Mouse (Mus musculus) midbrain, embryonic 11.5 days (tissue): ENCODE measurements around the gene Cnot4. TPM values are rescaled to one million over a fixed set of nuclear protein-coding genes. Genes with fewer than 3 reads are reported as not detected.
"Not testable (repeated sequence)": the region's sequence is repeated elsewhere in the genome, so short reads cannot be mapped to it uniquely, and the experiment has no call there.

Experiments used
- ATAC-seq: fragments of 200-750 bp; cut with Nextera tagmentation; 2 replicates; pipeline ENCODE4 v1.8.0; 2017; ENCODE audit warnings: moderate TSS enrichment, moderate library complexity; ENCODE audit not compliant: low FRiP score
- DNase-seq: peaks from one replicate; pipeline ENCODE4 v3.0.0; 2015; ENCODE audit warnings: low spot score; ENCODE audit errors: missing footprints
- H3K27ac ChIP-seq: fragments of 300-500 bp; sonication (generic); 2 replicates; pipeline ENCODE4 v1.5.1; 2014; ENCODE audit warnings: low read depth, low read length
- H3K27me3 ChIP-seq: fragments of 300-500 bp; sonication (generic); 2 replicates; pipeline ENCODE4 v1.6.1; 2014; ENCODE audit warnings: mild to moderate bottlenecking, low read length, moderate library complexity, mixed read lengths; ENCODE audit not compliant: control insufficient read depth, insufficient read depth
- H3K36me3 ChIP-seq: fragments of 300-500 bp; sonication (generic); 2 replicates; pipeline ENCODE4 v1.6.1; 2014; ENCODE audit warnings: mild to moderate bottlenecking, low read length, moderate library complexity, mixed read lengths; ENCODE audit not compliant: control insufficient read depth, insufficient read depth
- H3K4me1 ChIP-seq: fragments of 300-500 bp; sonication (generic); 2 replicates; pipeline ENCODE4 v1.6.1; 2014; ENCODE audit warnings: low read length; ENCODE audit not compliant: control insufficient read depth, insufficient read depth
- H3K4me2 ChIP-seq: fragments of 300-500 bp; sonication (generic); 2 replicates; pipeline ENCODE4 v1.6.1; 2014; ENCODE audit warnings: mild to moderate bottlenecking, moderate library complexity
- H3K4me3 ChIP-seq: fragments of 300-500 bp; sonication (generic); 2 replicates; pipeline ENCODE4 v1.5.1; 2014; ENCODE audit warnings: low read depth, low read length
- H3K9ac ChIP-seq: fragments of 300-500 bp; sonication (generic); 2 replicates; pipeline ENCODE4 v1.6.1; 2014; ENCODE audit warnings: low read length
- H3K9me3 ChIP-seq: fragments of 300-500 bp; sonication (generic); 2 replicates; pipeline ENCODE4 v1.6.1; 2016; ENCODE audit warnings: low read length; ENCODE audit not compliant: control insufficient read depth
- WGBS: fragments of 180-500 bp; shearing (Covaris S2); extraction: QIAGEN DNeasy Blood & Tissue Kit; methylation state at CpG from one replicate; pipeline ENCODE4 v1.1.7; 2014; 5-methylcytosine and 5-hydroxymethylcytosine counted together
- polyA plus RNA-seq: library from polyadenylated mRNA; unstranded; fragments of >200 nt; fragmentation: Nextera tagmentation; extraction: Ambion mirVana; gene quantifications from 2 replicates; pipeline ENCODE4 v1.2.1, GENCODE M21; 2014

The Cnot4 gene
- 33.8 and 38.5 TPM in 2 replicates for polyA plus RNA-seq

DNA sequence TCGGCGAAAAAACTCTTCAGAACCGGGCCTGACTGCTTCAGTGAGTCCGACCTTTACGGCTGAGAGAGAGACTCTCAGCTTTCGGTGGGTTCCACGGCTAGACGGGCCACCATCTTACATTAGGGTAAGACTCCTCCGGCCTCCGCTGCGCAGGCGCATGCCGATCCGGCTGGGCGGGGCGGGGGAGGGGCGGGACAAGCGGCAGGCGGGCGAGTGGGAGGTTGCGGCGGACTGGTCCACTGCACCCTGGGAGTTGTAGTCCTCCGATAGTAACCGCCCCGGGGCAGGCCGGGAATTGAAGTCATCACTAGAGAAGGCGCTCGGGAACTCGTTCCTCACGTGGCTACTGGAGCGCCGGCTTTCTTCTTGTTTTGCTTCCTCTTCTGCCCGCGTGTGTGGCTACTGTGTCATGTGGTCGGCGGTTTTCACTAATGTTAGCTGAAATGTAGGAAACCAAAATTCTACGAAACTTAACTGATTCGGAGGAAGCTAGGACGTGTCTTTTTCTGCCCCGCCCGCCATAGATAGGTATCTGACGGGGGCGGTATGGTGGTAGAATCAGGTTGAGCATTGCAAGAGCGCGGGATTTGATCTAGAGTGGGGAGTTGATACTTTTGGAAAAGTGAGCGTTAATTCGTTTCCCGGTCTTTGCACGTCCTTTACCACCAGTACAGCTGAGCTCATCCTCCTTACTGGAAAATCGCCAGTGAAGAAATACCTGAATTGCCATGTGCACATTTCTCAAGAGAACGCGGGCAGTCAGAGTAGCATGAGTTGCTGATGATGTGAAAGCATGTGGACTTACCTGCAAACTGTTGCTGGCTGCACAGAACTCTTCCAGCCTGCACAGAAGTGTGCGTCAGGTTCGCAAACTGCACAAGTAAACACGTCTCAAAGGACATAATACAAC, at the start of gene Cnot4:
TSS of gene Cnot4 (minus strand) at position 146 of the 910 bp plus-strand sequence.
- Histone ChIP-seq H3K4me2 (peak within 1 kb of the TSS; percentile 86), H3K27me3 (no peaks in the 10 kb centered on the region), H3K27ac (peak within 1 kb of the TSS; percentile 69), H3K4me3 (peak within 1 kb of the TSS; percentile 78), H3K36me3 (no peaks in the 10 kb centered on the region), H3K9ac (peak within 1 kb of the TSS; percentile 86), H3K9me3 (no peaks in the 10 kb centered on the region), H3K4me1 (peaks cover 8% of the 10 kb centered on the region)
- DNase-seq (peak; percentile 99), ATAC-seq (peak; percentile 99)
- under 1% methylated on average over 55 of the region's 55 CpGs for WGBS

DNA sequence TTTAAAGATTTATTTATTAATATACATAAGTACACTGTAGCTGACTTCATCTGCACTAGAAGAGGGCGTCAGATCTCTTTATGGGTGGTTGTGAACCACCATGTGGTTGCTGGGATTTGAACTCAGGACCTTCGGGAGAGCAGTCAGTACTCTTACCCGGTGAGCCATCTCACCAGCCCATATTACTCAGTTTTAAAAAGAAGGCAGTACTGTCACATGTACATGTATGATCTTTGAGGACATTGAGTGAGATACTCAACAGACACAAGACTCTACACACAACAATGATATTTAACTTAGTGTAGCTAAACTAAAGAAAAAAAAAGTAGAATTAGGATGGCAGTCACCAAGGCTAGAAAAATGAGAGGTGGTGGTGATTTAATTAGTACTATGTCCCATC, 45.8 kb upstream of the Cnot4 start:
- 95% methylated on average over 3 of the region's 3 CpGs for WGBS
- not testable (repeated sequence) for H3K9ac ChIP-seq, H3K4me1 ChIP-seq, H3K27me3 ChIP-seq, H3K27ac ChIP-seq, DNase-seq, H3K36me3 ChIP-seq, H3K4me2 ChIP-seq, H3K9me3 ChIP-seq, H3K4me3 ChIP-seq, ATAC-seq

DNA sequence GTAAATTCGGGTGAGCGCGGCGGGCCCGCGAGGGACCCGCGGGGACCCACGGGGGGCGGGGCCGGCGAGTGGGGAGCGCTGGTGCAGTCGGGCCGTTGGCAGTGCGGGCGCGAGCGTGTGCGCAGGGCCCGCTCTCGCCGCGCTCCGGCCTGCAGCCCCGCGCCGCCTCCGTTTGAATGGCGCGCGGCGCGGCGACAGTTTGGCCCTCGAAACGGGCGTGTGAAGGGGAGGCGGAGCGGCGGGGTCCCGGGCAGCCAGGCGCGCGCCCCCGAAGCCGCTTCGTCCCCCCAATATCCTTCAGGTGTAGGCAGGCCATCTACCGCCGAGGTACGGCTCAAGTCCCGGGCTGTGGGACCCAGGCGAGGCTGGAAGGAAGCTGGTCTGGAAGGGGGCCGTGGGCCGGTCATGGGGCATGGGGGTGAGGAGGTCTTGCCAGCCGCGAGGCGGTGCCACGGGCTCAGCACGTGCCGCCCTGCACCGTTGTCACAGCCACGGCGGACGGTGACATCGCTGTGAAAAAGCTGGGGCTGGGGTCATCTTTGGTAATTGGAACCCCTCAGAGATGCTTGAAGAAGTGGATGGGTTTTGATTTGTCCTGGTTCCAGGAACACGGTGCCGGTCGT, 44.2 kb upstream of the Cnot4 start:
- WGBS: under 1% methylated on average over 51 of the region's 69 CpGs
- H3K27ac ChIP-seq: peak overlapping the region; percentile 94
- H3K36me3 ChIP-seq: no peaks in the 10 kb centered on the region
- peak overlapping the region; percentile 96 for H3K9ac ChIP-seq
- DNase-seq (peak; percentile 95), ATAC-seq (peak; percentile 82)
- H3K27me3 ChIP-seq: no peaks in the 10 kb centered on the region
- H3K4me2 ChIP-seq: peak overlapping the region; percentile 68
- no peaks in the 10 kb centered on the region for H3K9me3 ChIP-seq
- no peaks in the 10 kb centered on the region for H3K4me1 ChIP-seq
- peak overlapping the region; percentile 86 for H3K4me3 ChIP-seq

DNA sequence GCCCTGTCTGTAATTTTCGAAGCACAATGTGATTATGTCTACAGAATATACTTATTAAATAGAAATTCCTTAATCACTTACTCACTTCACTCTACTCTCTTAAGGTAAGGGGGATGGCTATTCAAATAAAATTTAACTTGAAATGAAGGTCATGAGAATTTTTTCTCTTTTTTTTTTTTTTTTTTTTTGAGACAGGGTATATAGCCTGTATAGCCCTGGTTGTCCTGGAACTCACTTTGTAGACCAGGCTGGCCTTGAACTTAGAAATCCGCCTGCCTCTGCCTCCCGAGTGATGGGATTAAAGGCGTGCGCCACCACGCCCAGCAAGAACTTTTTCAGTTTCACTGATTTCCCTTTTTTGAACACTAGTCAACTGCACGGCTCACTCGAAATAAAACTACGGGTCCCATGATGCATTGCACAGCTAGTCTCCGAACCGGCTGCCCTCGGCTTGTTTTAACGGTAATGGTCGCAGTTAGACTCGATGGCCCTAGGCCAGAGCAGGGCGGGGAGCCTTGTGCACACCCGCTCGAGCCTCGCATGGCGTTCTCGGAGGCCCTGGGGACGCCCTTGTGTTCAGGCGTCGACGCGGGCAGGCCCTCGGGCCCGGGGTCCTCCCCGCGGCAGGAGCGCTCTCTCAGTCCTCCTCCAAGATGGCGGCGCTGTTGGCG, 43.6 kb upstream of the Cnot4 start, which contains the start of gene Nup205:
TSS of gene Nup205 (plus strand) at position 443 of the 671 bp plus-strand sequence.
- peak within 1 kb of the TSS; percentile 86 for H3K4me3 ChIP-seq
- no peaks in the 10 kb centered on the region for H3K27me3 ChIP-seq
- H3K9me3 ChIP-seq: no peaks in the 10 kb centered on the region
- peak; percentile 99 for DNase-seq
- peak within 1 kb of the TSS; percentile 96 for H3K9ac ChIP-seq
- 3% methylated on average over 34 of the region's 34 CpGs for WGBS
- peak within 1 kb of the TSS; percentile 68 for H3K4me2 ChIP-seq
- H3K36me3 ChIP-seq: no peaks in the 10 kb centered on the region
- ATAC-seq: peak; percentile 92
- H3K4me1 ChIP-seq: no peaks in the 10 kb centered on the region
- peak within 1 kb of the TSS; percentile 94 for H3K27ac ChIP-seq

GRCm38 (mm10) chr6:35173181-35173580, 39.7 kb upstream of the Cnot4 start:
- no peak for DNase-seq
- H3K36me3 ChIP-seq: no peaks in the 10 kb centered on the region
- H3K4me3 ChIP-seq: no peak overlapping the region
- WGBS: 82% methylated on average over 4 of the region's 4 CpGs
- H3K4me1 ChIP-seq: no peaks in the 10 kb centered on the region
- H3K4me2 ChIP-seq: no peak overlapping the region
- no peaks in the 10 kb centered on the region for H3K27me3 ChIP-seq
- H3K9ac ChIP-seq: no peak overlapping the region
- H3K27ac ChIP-seq: no peak overlapping the region
- no peaks in the 10 kb centered on the region for H3K9me3 ChIP-seq
- ATAC-seq: no peak

GRCm38 (mm10) chr6:35172028-35172427, 38.5 kb upstream of the Cnot4 start:
- not testable (repeated sequence) for H3K9ac ChIP-seq, H3K4me3 ChIP-seq, H3K27ac ChIP-seq, H3K4me2 ChIP-seq, DNase-seq, ATAC-seq, H3K27me3 ChIP-seq, H3K36me3 ChIP-seq, H3K9me3 ChIP-seq, H3K4me1 ChIP-seq
- 66% methylated on average over 3 of the region's 3 CpGs for WGBS

- no peak overlapping the region for H3K4me3 ChIP-seq
- H3K4me1 ChIP-seq: no peaks in the 10 kb centered on the region
- no peak overlapping the region for H3K9ac ChIP-seq
- no peak for ATAC-seq
- 82% methylated on average over 4 of the region's 4 CpGs for WGBS
- H3K27ac ChIP-seq: no peak overlapping the region
- H3K36me3 ChIP-seq: no peaks in the 10 kb centered on the region
- no peaks in the 10 kb centered on the region for H3K27me3 ChIP-seq
- DNase-seq: no peak
- no peak overlapping the region for H3K4me2 ChIP-seq
- H3K9me3 ChIP-seq: no peaks in the 10 kb centered on the region
Measured at GRCm38 (mm10) chr6:35169250-35169649, 35.7 kb upstream of the Cnot4 start.

- no peak overlapping the region for H3K4me2 ChIP-seq
- no peaks in the 10 kb centered on the region for H3K4me1 ChIP-seq
- no peak for DNase-seq
- no peak overlapping the region for H3K4me3 ChIP-seq
- no peaks in the 10 kb centered on the region for H3K27me3 ChIP-seq
- no peak for ATAC-seq
- H3K9me3 ChIP-seq: no peaks in the 10 kb centered on the region
- H3K9ac ChIP-seq: no peak overlapping the region
- H3K27ac ChIP-seq: no peak overlapping the region
- no peaks in the 10 kb centered on the region for H3K36me3 ChIP-seq
Measured at GRCm38 (mm10) chr6:35154540-35154939, 21.0 kb upstream of the Cnot4 start.
